Mouse (Mus musculus): ENCODE data around the gene Ccdc162. TPM values are rescaled to one million over a fixed set of nuclear protein-coding genes. Genes with fewer than 3 reads are reported as not detected.
A peak's percentile ranks its signal among the peaks of the same experiment; 100 is the strongest.
"Not testable (repeated sequence)": the region's sequence is repeated elsewhere in the genome, so short reads cannot be mapped to it uniquely, and the experiment has no call there.

Gene Ccdc162
- polyA plus RNA-seq, 1 experiment from 2014 or later: 0.36 TPM

GRCm38 (mm10) chr10:41519640-41520409, 196.6 kb downstream of the Ccdc162 start:
- Histone ChIP-seq H3K27ac (ENCODE audit: low read length) (peak overlapping the region; percentile 98), H3K9me3 (ENCODE audit: low read length) (no peaks in the 10 kb centered on the region), H3K4me1 (ENCODE audit: insufficient read depth, low read length) (peaks cover 25% of the 10 kb centered on the region), H3K4me2 (replicated peaks; ENCODE audit: low read depth, low read length) (peak overlapping the region; percentile 70), H3K4me3 (ENCODE audit: low read length) (peak overlapping the region; percentile 88), H3K36me3 (ENCODE audit: insufficient read depth, low read length) (peaks cover 5% of the 10 kb centered on the region; the same call in 1 of the 2 replicates), H3K9ac (replicated peaks; ENCODE audit: low read length) (peak overlapping the region; percentile 98), H3K27me3 (ENCODE audit: insufficient read depth, low read length) (no peaks in the 10 kb centered on the region)
- peak; percentile 0; the same call in 1 of the 2 replicates for ATAC-seq (ENCODE audit: low FRiP score, low TSS enrichment)
- WGBS: under 1% methylated on average over 65 of the region's 65 CpGs

GRCm38 (mm10) chr10:41518981-41519618, 197.3 kb downstream of the Ccdc162 start, which contains the start of gene Cd164:
TSS of gene Cd164 (plus strand) at chr10:41519414.
- Histone ChIP-seq H3K27me3 (ENCODE audit: insufficient read depth, low read length) (no peaks in the 10 kb centered on the region), H3K4me2 (replicated peaks; ENCODE audit: low read depth, low read length) (peak within 1 kb of the TSS; percentile 70), H3K9me3 (ENCODE audit: low read length) (no peaks in the 10 kb centered on the region), H3K4me1 (ENCODE audit: insufficient read depth, low read length) (peaks cover 25% of the 10 kb centered on the region), H3K9ac (replicated peaks; ENCODE audit: low read length) (peak within 1 kb of the TSS; percentile 98), H3K27ac (ENCODE audit: low read length) (peak within 1 kb of the TSS; percentile 98), H3K4me3 (ENCODE audit: low read length) (peak within 1 kb of the TSS; percentile 88), H3K36me3 (ENCODE audit: insufficient read depth, low read length) (no peaks in the 10 kb centered on the region)
- peak; percentile 95 for ATAC-seq (ENCODE audit: low FRiP score, low TSS enrichment)
- WGBS: under 1% methylated on average over 60 of the region's 69 CpGs

GRCm38 (mm10) chr10:41518508-41518980, 197.9 kb downstream of the Ccdc162 start:
- peak overlapping the region; percentile 88 for H3K4me3 ChIP-seq (ENCODE audit: low read length)
- peak overlapping the region; percentile 98 for H3K27ac ChIP-seq (ENCODE audit: low read length)

GRCm38 (mm10) chr10:41514921-41515320, 201.5 kb downstream of the Ccdc162 start:
- no peaks in the 10 kb centered on the region for H3K9me3 ChIP-seq (ENCODE audit: low read length)
- H3K27ac ChIP-seq (ENCODE audit: low read length): no peak overlapping the region
- no peak overlapping the region for H3K4me2 ChIP-seq (replicated peaks; ENCODE audit: low read depth, low read length)
- H3K4me1 ChIP-seq (ENCODE audit: insufficient read depth, low read length): no peaks in the 10 kb centered on the region
- no peak for ATAC-seq (ENCODE audit: low FRiP score, low TSS enrichment)
- H3K9ac ChIP-seq (replicated peaks; ENCODE audit: low read length): no peak overlapping the region
- no peaks in the 10 kb centered on the region for H3K36me3 ChIP-seq (ENCODE audit: insufficient read depth, low read length)
- H3K4me3 ChIP-seq (ENCODE audit: low read length): no peak overlapping the region
- no peaks in the 10 kb centered on the region for H3K27me3 ChIP-seq (ENCODE audit: insufficient read depth, low read length)

More at GRCm38 (mm10) chr10:41518508-41518980, 197.9 kb downstream of the Ccdc162 start:
- WGBS: 0% methylated on average over 23 of the region's 23 CpGs
- Histone ChIP-seq H3K4me1 (ENCODE audit: insufficient read depth, low read length) (peaks cover 24% of the 10 kb centered on the region), H3K36me3 (ENCODE audit: insufficient read depth, low read length) (no peaks in the 10 kb centered on the region), H3K27me3 (ENCODE audit: insufficient read depth, low read length) (no peaks in the 10 kb centered on the region), H3K9ac (replicated peaks; ENCODE audit: low read length) (peak overlapping the region; percentile 98), H3K9me3 (ENCODE audit: low read length) (no peaks in the 10 kb centered on the region), H3K4me2 (replicated peaks; ENCODE audit: low read depth, low read length) (peak overlapping the region; percentile 70)
- peak; percentile 69 for ATAC-seq (ENCODE audit: low FRiP score, low TSS enrichment)

GRCm38 (mm10) chr10:41514301-41514700, 202.1 kb downstream of the Ccdc162 start:
- WGBS: 72% methylated on average over 4 of the region's 4 CpGs
- no peak overlapping the region for H3K4me3 ChIP-seq (ENCODE audit: low read length)
- no peak for ATAC-seq (ENCODE audit: low FRiP score, low TSS enrichment)

GRCm38 (mm10) chr10:41509160-41509559, 207.3 kb downstream of the Ccdc162 start:
- Histone ChIP-seq H3K9me3 (ENCODE audit: low read length) (no peaks in the 10 kb centered on the region), H3K4me2 (replicated peaks; ENCODE audit: low read depth, low read length) (no peak overlapping the region), H3K4me1 (ENCODE audit: insufficient read depth, low read length) (no peaks in the 10 kb centered on the region), H3K9ac (replicated peaks; ENCODE audit: low read length) (no peak overlapping the region), H3K27me3 (ENCODE audit: insufficient read depth, low read length) (no peaks in the 10 kb centered on the region), H3K36me3 (ENCODE audit: insufficient read depth, low read length) (no peaks in the 10 kb centered on the region), H3K27ac (ENCODE audit: low read length) (no peak overlapping the region), H3K4me3 (ENCODE audit: low read length) (no peak overlapping the region)
- no peak for ATAC-seq (ENCODE audit: low FRiP score, low TSS enrichment)
- WGBS: 52% methylated on average over 2 of the region's 2 CpGs

More at GRCm38 (mm10) chr10:41514301-41514700, 202.1 kb downstream of the Ccdc162 start:
- Histone ChIP-seq H3K9me3 (ENCODE audit: low read length) (no peaks in the 10 kb centered on the region), H3K4me1 (ENCODE audit: insufficient read depth, low read length) (no peaks in the 10 kb centered on the region), H3K27ac (ENCODE audit: low read length) (no peak overlapping the region), H3K36me3 (ENCODE audit: insufficient read depth, low read length) (no peaks in the 10 kb centered on the region), H3K27me3 (ENCODE audit: insufficient read depth, low read length) (no peaks in the 10 kb centered on the region), H3K4me2 (replicated peaks; ENCODE audit: low read depth, low read length) (no peak overlapping the region), H3K9ac (replicated peaks; ENCODE audit: low read length) (no peak overlapping the region)

- H3K27me3 ChIP-seq (ENCODE audit: insufficient read depth, low read length); H3K4me1 ChIP-seq (ENCODE audit: insufficient read depth, low read length); H3K4me3 ChIP-seq (ENCODE audit: low read length); H3K36me3 ChIP-seq (ENCODE audit: insufficient read depth, low read length); H3K4me2 ChIP-seq (replicated peaks; ENCODE audit: low read depth, low read length); H3K27ac ChIP-seq (ENCODE audit: low read length); H3K9me3 ChIP-seq (ENCODE audit: low read length); H3K9ac ChIP-seq (replicated peaks; ENCODE audit: low read length): not testable (repeated sequence)
- peak; percentile 65; the same call in 1 of the 2 replicates for ATAC-seq (ENCODE audit: low FRiP score, low TSS enrichment)
- WGBS: 1% methylated on average over 3 of the region's 3 CpGs
These were observed 211.0 kb downstream of the Ccdc162 start for GRCm38 (mm10) chr10:41505446-41505845.

GRCm38 (mm10) chr10:41504996-41505395, 211.4 kb downstream of the Ccdc162 start:
- no peak; the same call in 1 of the 2 replicates for ATAC-seq (ENCODE audit: low FRiP score, low TSS enrichment)
- Histone ChIP-seq H3K4me1 (ENCODE audit: insufficient read depth, low read length) (no peaks in the 10 kb centered on the region), H3K27me3 (ENCODE audit: insufficient read depth, low read length) (no peaks in the 10 kb centered on the region), H3K4me3 (ENCODE audit: low read length) (no peak overlapping the region), H3K9ac (replicated peaks; ENCODE audit: low read length) (no peak overlapping the region), H3K36me3 (ENCODE audit: insufficient read depth, low read length) (no peaks in the 10 kb centered on the region), H3K9me3 (ENCODE audit: low read length) (no peaks in the 10 kb centered on the region), H3K4me2 (replicated peaks; ENCODE audit: low read depth, low read length) (no peak overlapping the region), H3K27ac (ENCODE audit: low read length) (no peak overlapping the region)
- 100% methylated on average over 1 of the region's 1 CpGs for WGBS

GRCm38 (mm10) chr10:41500941-41501340, 215.5 kb downstream of the Ccdc162 start:
- Histone ChIP-seq H3K4me3 (ENCODE audit: low read length) (no peak overlapping the region), H3K36me3 (ENCODE audit: insufficient read depth, low read length) (no peaks in the 10 kb centered on the region), H3K9ac (replicated peaks; ENCODE audit: low read length) (no peak overlapping the region), H3K27ac (ENCODE audit: low read length) (no peak overlapping the region; the same call in 1 of the 2 replicates), H3K9me3 (ENCODE audit: low read length) (no peaks in the 10 kb centered on the region), H3K4me1 (ENCODE audit: insufficient read depth, low read length) (no peaks in the 10 kb centered on the region), H3K27me3 (ENCODE audit: insufficient read depth, low read length) (no peaks in the 10 kb centered on the region), H3K4me2 (replicated peaks; ENCODE audit: low read depth, low read length) (no peak overlapping the region)
- WGBS: 50% methylated on average over 4 of the region's 4 CpGs
- no peak for ATAC-seq (ENCODE audit: low FRiP score, low TSS enrichment)
